Mouse (Mus musculus) myocyte (in vitro differentiated cells): ENCODE results near the gene Kif16b. TPM values are rescaled to one million over a fixed set of nuclear protein-coding genes. Genes with fewer than 3 reads are reported as not detected.

Source experiments
- H3K27me3 ChIP-seq: one replicate; pipeline ENCODE4 v1.6.1; 2011; ENCODE audit not compliant: control insufficient read depth, insufficient read depth, insufficient read length
- H3K36me3 ChIP-seq: one replicate; pipeline ENCODE4 v1.6.1; 2011; ENCODE audit not compliant: control insufficient read depth, insufficient read depth
- H3K4me2 ChIP-seq: one replicate; pipeline ENCODE4 v1.6.1; 2011; ENCODE audit warnings: low read depth, control low read depth
- H3K4me3 ChIP-seq: one replicate; pipeline ENCODE4 v1.5.1; 2011; ENCODE audit warnings: mild to moderate bottlenecking, control low read depth, moderate library complexity
- H3K79me2 ChIP-seq: one replicate; pipeline ENCODE4 v1.6.1; 2011; ENCODE audit not compliant: control insufficient read depth, insufficient read depth
- H3ac ChIP-seq: one replicate; pipeline ENCODE4 v1.6.1; 2011; ENCODE audit not compliant: control insufficient read depth, insufficient read length
- CEBPB ChIP-seq: IDR thresholded peaks from 2 replicates; pipeline ENCODE4 v1.6.1; 2011; ENCODE audit warnings: mild to moderate bottlenecking, moderate library complexity; ENCODE audit not compliant: poor library complexity, insufficient read depth, severe bottlenecking
- E2F4 ChIP-seq: IDR thresholded peaks from one replicate; pipeline ENCODE4 v1.6.1; 2011; ENCODE audit warnings: mild to moderate bottlenecking, control low read depth, moderate library complexity; ENCODE audit not compliant: insufficient read depth
- MAX ChIP-seq: IDR thresholded peaks from one replicate; pipeline ENCODE4 v1.6.1; 2011; ENCODE audit warnings: low read depth, mild to moderate bottlenecking, control low read depth
- MYOD1 ChIP-seq, 3 experiments: IDR thresholded peaks; one replicate each; pipeline ENCODE4 v1.6.1; 2011; ENCODE audit warnings: control low read depth in 2 of 3, low read depth in 2 of 3, mild to moderate bottlenecking in 2 of 3, moderate library complexity in 1 of 3; ENCODE audit not compliant: insufficient read length in 2 of 3, control insufficient read depth in 1 of 3
- MYOG ChIP-seq, 3 experiments: IDR thresholded peaks; one replicate each; pipeline ENCODE4 v1.6.1; 2011; ENCODE audit warnings: control low read depth in 2 of 3, low read depth in 2 of 3, mild to moderate bottlenecking in 2 of 3; ENCODE audit not compliant: insufficient read length in 2 of 3, control insufficient read depth in 1 of 3, insufficient read depth in 1 of 3
- POLR2A ChIP-seq: IDR thresholded peaks from one replicate; pipeline ENCODE4 v1.6.1; 2011; ENCODE audit warnings: low read depth, mild to moderate bottlenecking, control low read depth, moderate library complexity; ENCODE audit not compliant: insufficient read length
- POLR2AphosphoS2 ChIP-seq: IDR thresholded peaks from one replicate; pipeline ENCODE4 v1.6.1; 2011; ENCODE audit warnings: low read depth, control low read depth; ENCODE audit not compliant: insufficient read length
- REST ChIP-seq: IDR thresholded peaks from one replicate; pipeline ENCODE4 v1.6.1; 2011; ENCODE audit warnings: mild to moderate bottlenecking, control low read depth, moderate library complexity; ENCODE audit not compliant: insufficient read depth, insufficient read length
- SRF ChIP-seq: IDR thresholded peaks from one replicate; pipeline ENCODE4 v1.6.1; 2011; ENCODE audit warnings: low read depth; ENCODE audit not compliant: control insufficient read depth, insufficient read length
- TCF12 ChIP-seq: IDR thresholded peaks from one replicate; pipeline ENCODE4 v1.6.1; 2011; ENCODE audit warnings: mild to moderate bottlenecking, control low read depth; ENCODE audit not compliant: poor library complexity, insufficient read depth, severe bottlenecking
- TCF3 ChIP-seq: IDR thresholded peaks from one replicate; pipeline ENCODE4 v1.6.1; 2011; ENCODE audit warnings: low read depth, control low read depth; ENCODE audit not compliant: insufficient read length
- USF1 ChIP-seq: IDR thresholded peaks from one replicate; pipeline ENCODE4 v1.6.1; 2011; ENCODE audit warnings: low read depth, mild to moderate bottlenecking, control low read depth, moderate library complexity
- polyA plus RNA-seq: library from polyadenylated mRNA; unstranded; fragments of >200 nt; fragmentation: generic; extraction: Trizol; gene quantifications from one replicate; pipeline ENCODE4 v1.2.1, GENCODE M21; 2012; ENCODE audit warnings: missing spikeins

Kif16b gene
- polyA plus RNA-seq, 1 experiment, result 3.3 TPM

DNA sequence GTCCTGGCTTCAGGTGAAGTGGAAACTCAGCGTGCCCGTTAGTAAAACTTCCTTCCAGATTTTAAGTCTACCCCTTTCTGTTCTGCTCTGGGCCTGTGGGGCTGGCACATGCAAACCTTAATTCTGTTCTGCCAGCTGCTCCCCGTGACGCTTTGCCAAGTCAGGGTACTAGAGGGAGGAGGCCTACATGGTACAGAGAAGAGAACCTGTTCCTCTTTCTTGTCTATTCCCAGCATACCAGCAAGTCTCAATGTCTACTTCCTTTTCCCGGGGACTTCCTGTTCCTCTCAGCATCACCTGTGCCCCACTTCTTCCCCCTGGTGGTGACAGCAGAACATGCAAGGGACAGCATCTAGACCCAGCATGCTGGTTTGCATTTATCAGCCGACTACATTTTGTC lies 290.2 kb downstream of the Kif16b start:
- no peaks in the 10 kb centered on the region for H3K79me2 ChIP-seq
- TF ChIP-seq REST, result no peak
- TF ChIP-seq TCF3, result no peak
- TF ChIP-seq MYOG (IDR thresholded peaks at IDR 0.05; ENCODE audit: control insufficient read depth in 1 of 3, insufficient read depth in 1 of 3, insufficient read length in 2 of 3, low read depth in 2 of 3), result no peak
- no peak for TF ChIP-seq SRF
- no peak for TF ChIP-seq E2F4
- no peak for TF ChIP-seq MYOD1 (IDR thresholded peaks at IDR 0.05; ENCODE audit: control insufficient read depth in 1 of 3, insufficient read length in 2 of 3, low read depth in 2 of 3)
- TF ChIP-seq USF1, result no peak
- TF ChIP-seq POLR2AphosphoS2, result no peak
- TF ChIP-seq TCF12, result no peak
- TF ChIP-seq MAX, result no peak
- no peak for TF ChIP-seq POLR2A
- no peak for TF ChIP-seq CEBPB
- H3K4me3 ChIP-seq, result no peak overlapping the region
- H3ac ChIP-seq, result no peak overlapping the region
- no peaks in the 10 kb centered on the region for H3K36me3 ChIP-seq
- no peak overlapping the region for H3K4me2 ChIP-seq
- H3K27me3 ChIP-seq, result no peaks in the 10 kb centered on the region

DNA sequence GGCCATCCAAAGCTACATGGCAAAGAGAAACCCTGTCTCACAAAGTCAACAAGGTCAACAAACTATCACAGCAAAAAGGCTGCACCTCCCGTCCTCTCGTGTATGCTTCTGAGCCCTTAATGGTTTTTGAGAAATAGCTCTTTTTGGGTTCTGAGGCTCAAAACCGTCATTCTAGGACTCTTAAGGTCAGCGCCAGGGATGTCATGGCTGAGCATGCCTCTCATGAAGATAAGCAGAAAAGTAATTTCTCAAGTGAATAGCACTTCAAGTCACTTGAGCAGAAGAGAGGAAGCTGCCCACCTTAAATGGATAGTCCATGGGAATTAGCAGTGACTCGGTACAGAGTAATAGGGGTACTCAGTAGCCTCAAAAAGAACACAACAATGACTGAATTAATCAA lies 291.1 kb downstream of the Kif16b start:
- Histone ChIP-seq H3ac (no peak overlapping the region), H3K79me2 (no peaks in the 10 kb centered on the region), H3K36me3 (no peaks in the 10 kb centered on the region), H3K27me3 (no peaks in the 10 kb centered on the region), H3K4me3 (no peak overlapping the region), H3K4me2 (no peak overlapping the region)
- TF ChIP-seq MYOG (IDR thresholded peaks at IDR 0.05; ENCODE audit: control insufficient read depth in 1 of 3, insufficient read depth in 1 of 3, insufficient read length in 2 of 3, low read depth in 2 of 3) (no peak), POLR2A (no peak), SRF (no peak), TCF12 (no peak), REST (no peak)

DNA sequence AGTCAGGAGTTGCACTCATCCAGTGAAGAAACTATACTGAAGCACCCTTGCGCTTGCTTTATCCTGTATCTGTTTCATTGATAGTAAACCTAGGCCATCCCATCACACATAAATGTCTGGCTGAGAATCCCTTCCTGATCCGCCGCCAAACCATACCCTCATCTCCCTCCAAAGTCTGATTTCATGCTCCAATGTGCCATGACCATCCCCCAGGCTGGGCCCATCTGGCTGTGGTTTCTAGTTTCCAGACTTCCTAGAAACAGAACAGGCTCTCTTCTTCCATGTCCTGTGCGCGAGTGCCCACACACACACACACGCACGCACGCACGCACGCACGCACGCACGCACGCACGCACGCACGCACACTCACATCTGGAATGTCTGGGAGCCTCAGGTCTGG lies 292.6 kb downstream of the Kif16b start:
- TF ChIP-seq USF1, result no peak
- no peak for TF ChIP-seq REST
- H3K4me2 ChIP-seq, result no peak overlapping the region
- no peaks in the 10 kb centered on the region for H3K79me2 ChIP-seq
- no peaks in the 10 kb centered on the region for H3K36me3 ChIP-seq
- H3K4me3 ChIP-seq, result no peak overlapping the region
- no peaks in the 10 kb centered on the region for H3K27me3 ChIP-seq
- no peak overlapping the region for H3ac ChIP-seq

DNA sequence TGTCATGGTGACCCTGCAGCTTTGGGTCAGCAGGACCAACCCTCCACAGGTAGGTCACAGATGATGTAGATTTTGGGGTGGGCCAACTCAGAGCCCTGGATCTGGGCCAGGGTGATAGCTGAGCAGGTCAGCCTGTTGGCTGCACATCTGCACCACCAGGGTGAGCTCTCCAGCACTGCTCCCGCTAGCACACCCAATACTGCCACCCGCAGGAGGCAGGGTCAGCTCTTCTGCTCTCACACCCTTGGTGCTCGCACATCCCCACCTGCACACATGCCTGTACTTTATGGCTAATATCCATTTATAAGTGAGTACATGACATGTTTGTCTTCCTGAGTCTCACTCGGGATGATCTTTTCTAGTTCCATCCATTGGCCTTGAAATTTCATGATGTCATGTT lies 296.6 kb downstream of the Kif16b start:
- H3K36me3 ChIP-seq, result no peaks in the 10 kb centered on the region
- H3ac ChIP-seq, result no peak overlapping the region
- TF ChIP-seq TCF12, result no peak
- TF ChIP-seq USF1, result no peak
- TF ChIP-seq CEBPB, result no peak
- TF ChIP-seq MYOG (IDR thresholded peaks at IDR 0.05; ENCODE audit: control insufficient read depth in 1 of 3, insufficient read depth in 1 of 3, insufficient read length in 2 of 3, low read depth in 2 of 3), result no peak
- no peak for TF ChIP-seq TCF3
- no peak for TF ChIP-seq POLR2AphosphoS2
- TF ChIP-seq POLR2A, result no peak
- no peak for TF ChIP-seq SRF
- no peak for TF ChIP-seq REST
- no peak for TF ChIP-seq E2F4
- no peak for TF ChIP-seq MYOD1 (IDR thresholded peaks at IDR 0.05; ENCODE audit: control insufficient read depth in 1 of 3, insufficient read length in 2 of 3, low read depth in 2 of 3)
- TF ChIP-seq MAX, result no peak
- H3K27me3 ChIP-seq, result no peaks in the 10 kb centered on the region
- no peak overlapping the region for H3K4me2 ChIP-seq
- no peak overlapping the region for H3K4me3 ChIP-seq
- H3K79me2 ChIP-seq, result no peaks in the 10 kb centered on the region

DNA sequence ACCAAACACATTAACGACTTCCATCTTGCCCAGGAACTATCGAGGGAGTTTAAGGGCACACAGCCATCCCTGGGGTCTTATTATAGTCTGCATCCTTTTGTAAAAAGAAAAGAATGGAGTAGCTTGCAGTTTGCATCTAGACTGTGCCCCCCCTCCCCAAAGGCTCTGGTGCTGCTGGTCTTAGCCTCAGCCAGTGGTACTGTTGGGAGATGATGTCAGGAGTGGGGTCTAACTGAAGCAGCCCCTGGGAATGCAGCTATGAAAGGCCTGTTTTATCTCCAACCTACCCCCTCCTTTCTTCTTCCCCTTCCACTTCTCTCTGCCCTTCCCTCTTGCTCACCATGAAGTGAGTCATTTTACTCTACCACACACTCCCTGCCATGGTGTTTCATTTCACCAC lies 298.1 kb downstream of the Kif16b start:
- H3K27me3 ChIP-seq, result no peaks in the 10 kb centered on the region
- no peak overlapping the region for H3K4me3 ChIP-seq
- no peak overlapping the region for H3K4me2 ChIP-seq

More for the DNA sequence above, 298.1 kb downstream of the Kif16b start:
- TF ChIP-seq MYOD1 (IDR thresholded peaks at IDR 0.05; ENCODE audit: control insufficient read depth in 1 of 3, insufficient read length in 2 of 3, low read depth in 2 of 3) (no peak), REST (no peak), TCF3 (no peak), CEBPB (no peak), E2F4 (no peak)
- Histone ChIP-seq H3ac (no peak overlapping the region), H3K36me3 (no peaks in the 10 kb centered on the region), H3K79me2 (no peaks in the 10 kb centered on the region)
